Mouse (Mus musculus): ENCODE measurements around the gene Tpm4. TPM values are rescaled to one million over a fixed set of nuclear protein-coding genes. Genes with fewer than 3 reads are reported as not detected.

Tpm4 gene
- total RNA-seq, 2 experiments from 2014 or later = 205 to 209 TPM

DNA sequence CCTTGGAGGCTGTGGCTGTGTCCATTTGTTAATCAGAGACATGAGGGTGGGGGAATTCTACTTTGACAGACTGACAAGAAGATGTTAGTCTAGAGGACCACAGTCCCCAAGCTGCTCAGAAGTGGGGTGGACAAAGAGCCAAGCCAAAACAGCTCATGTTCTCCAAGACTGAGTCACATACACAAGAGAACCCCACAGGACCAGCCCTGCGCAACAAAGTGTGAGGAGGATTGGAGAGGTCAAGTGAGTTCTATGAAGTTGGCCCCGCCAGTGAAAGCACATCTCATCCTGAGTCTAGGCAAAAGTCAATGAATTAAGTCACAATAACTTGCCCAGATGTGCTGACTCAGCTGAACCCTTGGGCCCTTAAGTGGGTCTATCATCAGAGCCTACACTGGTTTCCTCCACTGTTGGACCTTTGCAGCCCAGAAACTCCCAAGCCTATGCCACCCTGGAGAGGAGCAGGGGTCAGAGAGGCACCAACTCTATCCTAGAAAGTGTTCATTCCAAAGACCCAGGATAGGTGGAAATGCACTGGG lies 53.1 kb downstream of the Tpm4 start:
- no peak for DNase-seq (ENCODE audit: low spot score in 2 of 2)

- DNase-seq (ENCODE audit: low spot score in 2 of 2) = no peak
These were observed 54.8 kb downstream of the Tpm4 start, which contains the start of gene Hsh2d for GRCm38 (mm10) chr8:72189417-72190214. Gene Hsh2d, plus strand, starts transcription at chr8:72189638.

GRCm38 (mm10) chr8:72190215-72190539 lies 55.4 kb downstream of the Tpm4 start:
- DNase-seq (ENCODE audit: low spot score in 2 of 2) = no peak

- no peak for DNase-seq (ENCODE audit: low spot score in 2 of 2)
These were observed 57.3 kb downstream of the Tpm4 start for GRCm38 (mm10) chr8:72192065-72192464.

DNA sequence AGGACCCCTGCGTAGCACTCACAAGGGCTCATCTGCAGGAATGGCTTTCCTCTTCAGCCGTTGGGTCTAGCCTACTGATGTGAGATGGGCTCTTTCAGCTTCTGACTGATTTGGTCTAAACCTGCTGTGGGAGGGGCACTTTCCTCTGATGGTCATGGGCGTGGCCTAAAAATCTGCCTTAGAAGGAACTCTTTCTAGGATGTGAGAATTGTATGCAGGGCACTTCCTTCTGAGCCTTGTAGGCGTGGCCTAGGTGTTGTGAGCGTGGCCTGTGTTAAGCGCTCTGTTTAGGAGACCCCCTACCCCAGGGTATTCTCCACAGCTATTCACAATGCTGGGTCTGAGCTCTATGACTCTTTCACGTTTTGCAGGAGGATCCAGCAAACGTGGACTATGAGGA lies 63.2 kb downstream of the Tpm4 start:
- DNase-seq (ENCODE audit: low spot score in 2 of 2) = no peak

Other genes with a start within 250 kb of the Tpm4 start
- gene Zfp882, start 226.4 kb upstream of the Tpm4 start, total RNA-seq (2021) = 1 to 10 TPM; 3.8 to 4.6 TPM
- 10 to 100 TPM; 19.0 to 22.6 TPM for gene Zfp617, start 226.3 kb upstream of the Tpm4 start, total RNA-seq (2021)
- gene Zfp961, start 183.9 kb upstream of the Tpm4 start, total RNA-seq (2021) = 10 to 100 TPM in 1 of 2 experiments, 1 to 10 TPM in 1; 7.5 to 10.2 TPM
- gene Cyp4f18, start 125.3 kb upstream of the Tpm4 start, total RNA-seq (2021) = under 1 TPM; 0.37 to 0.44 TPM
- not detected for gene Olfr372, start 93.8 kb upstream of the Tpm4 start, total RNA-seq (2021)
- not detected for gene Olfr373, start 51.8 kb upstream of the Tpm4 start, total RNA-seq (2021)
- gene Olfr374, start 27.9 kb upstream of the Tpm4 start, total RNA-seq (2021) = not detected
- 10 to 100 TPM; 37.6 to 37.7 TPM for gene Rab8a, start 26.2 kb downstream of the Tpm4 start, total RNA-seq (2021)
- gene Hsh2d, start 54.7 kb downstream of the Tpm4 start, total RNA-seq (2021) = not detected
- gene Cib3, start 77.9 kb downstream of the Tpm4 start, total RNA-seq (2021) = not detected
- gene Gm11034, start 78.7 kb downstream of the Tpm4 start, total RNA-seq (2021) = not detected
- gene Fam32a, start 84.8 kb downstream of the Tpm4 start, total RNA-seq (2021) = 10 to 100 TPM; 24.3 to 25.9 TPM
- gene Ap1m1, start 105.0 kb downstream of the Tpm4 start, total RNA-seq (2021) = 10 to 100 TPM; 46.4 to 48.5 TPM
- gene Gm10282, start 170.3 kb downstream of the Tpm4 start, total RNA-seq (2021) = 10 to 100 TPM; 29.3 to 31.8 TPM
- 10 to 100 TPM; 40.0 to 47.7 TPM for gene Klf2, start 184.1 kb downstream of the Tpm4 start, total RNA-seq (2021)

Measured in gastrocnemius, postnatal 4 days (tissue).